Mouse (Mus musculus) erythroblast, embryonic 14.5 days (primary cell): ENCODE measurements around the gene Smim4.

Experiments
- GATA1 ChIP-seq: IDR thresholded peaks from 2 replicates; pipeline ENCODE4 v1.6.1; 2012; ENCODE audit warnings: low read length, inconsistent platforms, mixed read lengths
- TAL1 ChIP-seq: IDR thresholded peaks from 3 replicates; pipeline ENCODE4 v1.6.1; 2012; ENCODE audit warnings: low read length, inconsistent platforms, mixed read lengths

DNA sequence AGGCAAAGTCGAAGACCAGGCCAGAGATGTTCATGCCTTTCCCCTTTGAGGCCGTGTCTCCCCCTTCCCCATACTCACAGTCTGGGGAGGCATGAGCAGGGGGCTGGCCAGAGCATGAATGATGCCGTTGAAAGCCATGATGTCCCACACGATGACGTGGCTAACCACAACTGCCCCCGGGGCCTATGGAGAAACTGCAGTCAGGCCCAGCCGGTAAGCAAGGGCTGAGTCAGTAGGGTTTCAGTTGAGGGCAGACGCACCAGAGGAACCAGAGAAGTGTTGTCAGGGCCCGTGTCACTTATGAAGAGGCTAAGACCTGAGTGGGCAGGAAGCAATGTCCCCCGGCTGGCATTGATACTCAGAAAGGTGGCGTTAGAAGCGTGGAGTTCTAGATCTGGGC, 10.9 kb upstream of the Smim4 start:
- TF ChIP-seq TAL1 (no peak), GATA1 (no peak)
